Mouse (Mus musculus) kidney, adult 2 months (tissue): ENCODE data around the gene Ephb4.

ENCODE experiments used
- CTCF ChIP-seq: fragments of 200-500 bp; conservative IDR thresholded peaks from 2 replicates; pipeline ENCODE4 v1.5.1; 2011; ENCODE audit warnings: low read depth, mild to moderate bottlenecking, control low read depth, low read length, moderate library complexity, mixed read lengths; ENCODE audit not compliant: insufficient read depth, insufficient read length
- POLR2A ChIP-seq: fragments of 200-500 bp; IDR thresholded peaks from one replicate; pipeline ENCODE4 v1.6.1; 2011; ENCODE audit warnings: low read depth, low read length, control low read depth

GRCm38 (mm10) chr5:137351058-137351380 is 1.1 kb downstream of the Ephb4 start:
- no peak for TF ChIP-seq CTCF
- TF ChIP-seq POLR2A: no peak
